Mouse (Mus musculus): ENCODE measurements around the gene Ccdc171.

- TF ChIP-seq CTCF (IDR thresholded peaks at IDR 0.05; ENCODE audit: low read depth) (no peak), EP300 (IDR thresholded peaks at IDR 0.05; ENCODE audit: low read depth) (no peak)
These were observed 42.1 kb downstream of the Ccdc171 start for GRCm38 (mm10) chr4:83567190-83568113.
